Mouse (Mus musculus) cerebellum, adult 2 months (tissue): Measurements from ENCODE around the gene Gm44596.

Source experiments
- CTCF ChIP-seq: fragments of 200-500 bp; IDR thresholded peaks from 2 replicates; pipeline ENCODE4 v1.5.1; 2011; ENCODE audit warnings: low read depth, mild to moderate bottlenecking, control low read depth, low read length, moderate library complexity, borderline replicate concordance; ENCODE audit not compliant: insufficient read depth
- POLR2A ChIP-seq: fragments of 200-500 bp; IDR thresholded peaks from 2 replicates; pipeline ENCODE4 v1.6.1; 2011; ENCODE audit warnings: low read length, control low read depth, borderline replicate concordance; ENCODE audit not compliant: insufficient read depth

- TF ChIP-seq POLR2A (no peak; the same call in 1 of the 2 replicates), CTCF (no peak)
These were observed 12.8 kb upstream of the Gm44596 start, which contains the start of the genes Rhno1 and Foxm1 for GRCm38 (mm10) chr6:128362381-128363006.
